8 mouse cellular contexts compared by ENCODE assay signal in genomic region chr9:78527767-78528381, GRCm38 (mm10). TPM values are rescaled to one million over a fixed set of nuclear protein-coding genes. Genes with fewer than 3 reads are reported as not detected.
DNase-seq lines count a peak whose midpoint lies in the region; ATAC-seq lines count a peak whose summit lies in the region.

No protein-coding gene starts in this region.

- no peaks in the 10 kb centered on the region for H3K79me2 ChIP-seq in macrophage (ENCODE audit: inconsistent target)

- ATAC-seq in hindbrain, embryonic 16.5 days = peak; percentile 67

- H3K4me3 ChIP-seq in hindbrain, embryonic 16.5 days (ENCODE audit: low read length) = peak overlapping the region; percentile 53
- peak overlapping the region; percentile 51 for H3K4me3 ChIP-seq in macrophage (ENCODE audit: inconsistent target)

- H3K4me1 ChIP-seq in hindbrain, embryonic 16.5 days (ENCODE audit: control insufficient read depth, insufficient read depth, low read depth, low read length) = peaks cover 4% of the 10 kb centered on the region

- H3K27me3 ChIP-seq in hindbrain, embryonic 16.5 days (replicated peaks; ENCODE audit: control insufficient read depth, insufficient read depth, low read length) = no peaks in the 10 kb centered on the region

- peak; percentile 81 for DNase-seq in ZHBTc4 (ENCODE audit: low read depth, low spot score)
- peak; percentile 65 to 88 for DNase-seq in cerebellum, postnatal 4 days (ENCODE audit: low spot score in 2 of 2)
- DNase-seq in gastrocnemius, adult 18-20 months (ENCODE audit: low spot score) = peak; percentile 80
- peak; percentile 78 to 81 for DNase-seq in left cerebral cortex, adult 18-20 months (ENCODE audit: low spot score in 2 of 2)
- DNase-seq in right cerebral cortex, postnatal 10 days (ENCODE audit: low spot score in 2 of 2) = peak; percentile 75 to 84
- DNase-seq in urinary bladder, postnatal 36 days (ENCODE audit: low spot score in 2 of 2) = peak; percentile 78 to 85

- H3K36me3 ChIP-seq in hindbrain, embryonic 16.5 days (ENCODE audit: control insufficient read depth, insufficient read depth, low read length) = no peaks in the 10 kb centered on the region
- H3K36me3 ChIP-seq in macrophage (ENCODE audit: inconsistent target) = no peaks in the 10 kb centered on the region

- H3K9ac ChIP-seq in hindbrain, embryonic 16.5 days (ENCODE audit: low read depth, low read length) = peak overlapping the region; percentile 70

- H3K27ac ChIP-seq in hindbrain, embryonic 16.5 days (ENCODE audit: low read depth, low read length) = peak overlapping the region; percentile 88
- H3K27ac ChIP-seq in macrophage = peak overlapping the region; percentile 94

- no peaks in the 10 kb centered on the region for H3K9me3 ChIP-seq in hindbrain, embryonic 16.5 days (ENCODE audit: control insufficient read depth, low read length)

- WGBS in hindbrain, embryonic 16.5 days = 2% methylated on average over 16 of the region's 16 CpGs
- 2% methylated on average over 16 of the region's 16 CpGs for WGBS in macrophage (ENCODE audit: missing documents)

- peak overlapping the region; percentile 96 for H3K4me2 ChIP-seq in hindbrain, embryonic 16.5 days (ENCODE audit: low read length)

RNA-seq across cellular contexts. Expression of gene Eef1a1, which starts 38.9 kb away (rescaled TPM):
- total RNA-seq in gastrocnemius, adult 18-20 months (2021) = 100 to 1,000 TPM; 424 to 467 TPM
- 2,954 and 2,983 TPM in 2 replicates for polyA plus RNA-seq in hindbrain, embryonic 16.5 days (2015; fragmentation: Nextera tagmentation; extraction: Ambion mirVana)
- total RNA-seq in left cerebral cortex, adult 18-20 months (2021) = 1,000 to 10,000 TPM; 2,328 to 2,361 TPM
- 1,000 to 10,000 TPM in 11 of 26 experiments, 100 to 1,000 TPM in 15; 559 to 2,446 (median 950) TPM for total RNA-seq in macrophage (2018; cell fraction: chromatin; rRNA removed)
- total RNA-seq in macrophage (2018; cell fraction: cytosol; rRNA removed) = 1,000 to 10,000 TPM; 2,865 to 8,643 (median 4,877) TPM
- 1,000 to 10,000 TPM; 1,048 to 3,060 (median 1,722) TPM for total RNA-seq in macrophage (2018; cell fraction: nucleus; rRNA removed)
- polyA plus RNA-seq in macrophage (2018) = 6,779 to 7,082 TPM (median 6,969 TPM) in 3 replicates

RNA-seq across cellular contexts. Expression of gene Slc17a5, which starts 60.0 kb away (rescaled TPM):
- 1 to 10 TPM; 2.8 to 3.2 TPM for total RNA-seq in gastrocnemius, adult 18-20 months (2021)
- polyA plus RNA-seq in hindbrain, embryonic 16.5 days (2015; fragmentation: Nextera tagmentation; extraction: Ambion mirVana) = 15.6 and 15.8 TPM in 2 replicates
- total RNA-seq in left cerebral cortex, adult 18-20 months (2021) = 10 to 100 TPM; 17.8 to 19.8 TPM
- total RNA-seq in macrophage (2018; cell fraction: chromatin; rRNA removed) = 100 to 1,000 TPM in 1 of 26 experiments, 10 to 100 TPM in 25; 16.8 to 108 (median 48.4) TPM
- total RNA-seq in macrophage (2018; cell fraction: cytosol; rRNA removed) = 10 to 100 TPM; 15.0 to 68.2 (median 32.7) TPM
- total RNA-seq in macrophage (2018; cell fraction: nucleus; rRNA removed) = 100 to 1,000 TPM in 2 of 26 experiments, 10 to 100 TPM in 24; 22.2 to 122 (median 53.8) TPM
- 35.7 to 56.6 TPM (median 55.8 TPM) in 3 replicates for polyA plus RNA-seq in macrophage (2018)

Comparison
In these comparisons a context has a peak if more than half of its experiments do, and no peak if none do; other contexts are left out.
1. Peak in every context shown above with its lines: DNase-seq, ATAC-seq, H3K4me3 ChIP-seq and H3K27ac ChIP-seq.
2. RNA of gene Eef1a1, which starts 38.9 kb away (total RNA-seq): 2,328 to 2,361 TPM in left cerebral cortex, adult 18-20 months; 424 to 467 TPM in gastrocnemius, adult 18-20 months; every median in the first group is over 4 times any median in the second.
3. RNA of gene Slc17a5, which starts 60.0 kb away (total RNA-seq): 17.8 to 19.8 TPM in left cerebral cortex, adult 18-20 months; 2.8 to 3.2 TPM in gastrocnemius, adult 18-20 months; every median in the first group is over 4 times any median in the second.